Mouse (Mus musculus) small intestine, adult 2 months (tissue): ENCODE measurements around the gene Hjurp.

Source experiments
- CTCF ChIP-seq: fragments of 200-500 bp; IDR thresholded peaks from 2 replicates; pipeline ENCODE4 v1.5.1; 2012; ENCODE audit warnings: low read depth, mild to moderate bottlenecking, control low read depth, inconsistent platforms, low read length, moderate library complexity, mixed read lengths; ENCODE audit not compliant: insufficient replicate concordance, insufficient read length; ENCODE audit errors: extremely low read depth
- POLR2A ChIP-seq: fragments of 200-500 bp; IDR thresholded peaks from 2 replicates; pipeline ENCODE4 v1.6.1; 2012; ENCODE audit warnings: low read depth, mild to moderate bottlenecking, control low read depth, inconsistent platforms, low read length, moderate library complexity

GRCm38 (mm10) chr1:88302057-88302740, 24.8 kb upstream of the Hjurp start:
- no peak for TF ChIP-seq CTCF
- no peak for TF ChIP-seq POLR2A
